Mouse (Mus musculus) CD4-positive, CD25-positive, alpha-beta regulatory T cell, adult 2 months (primary cell): ENCODE measurements around the gene Tox3.

Source experiments
- DNase-seq: peaks from one replicate; pipeline ENCODE4 v3.0.0-alpha.2; 2012; ENCODE audit warnings: low read depth, low spot score

Tox3 gene

DNA sequence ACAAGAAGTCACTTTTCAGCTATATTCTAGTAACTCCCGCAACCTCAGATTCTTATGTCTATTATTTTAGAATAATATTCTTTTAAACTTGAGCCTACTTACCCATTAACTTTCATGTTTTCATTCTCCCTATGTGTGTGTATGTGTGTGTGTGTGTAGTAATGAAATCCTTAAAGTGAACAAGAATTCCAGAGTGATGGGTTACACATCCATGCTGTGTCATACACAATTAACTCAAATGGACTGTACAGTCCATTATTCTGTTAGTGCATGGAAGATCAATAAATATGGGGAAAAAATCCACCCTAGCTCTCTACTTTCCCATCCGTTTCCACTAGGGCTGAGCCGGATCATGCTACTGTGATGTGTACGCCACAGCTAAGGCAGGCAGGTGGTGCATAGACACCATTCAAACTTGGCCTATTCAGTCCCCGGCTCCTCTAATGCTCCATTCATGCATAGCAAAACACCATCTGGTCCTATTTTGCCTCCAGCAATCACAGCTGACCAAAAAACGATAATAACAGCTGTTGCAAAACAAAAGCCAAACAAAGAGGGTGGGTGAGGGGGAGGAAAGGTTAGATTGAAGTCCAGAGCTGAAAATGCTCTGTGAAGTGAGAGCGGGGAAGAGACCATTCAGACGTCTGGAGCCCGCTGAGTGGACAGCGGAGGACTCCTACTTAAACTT is 103.5 kb downstream of the Tox3 start:
- no peak for DNase-seq

DNA sequence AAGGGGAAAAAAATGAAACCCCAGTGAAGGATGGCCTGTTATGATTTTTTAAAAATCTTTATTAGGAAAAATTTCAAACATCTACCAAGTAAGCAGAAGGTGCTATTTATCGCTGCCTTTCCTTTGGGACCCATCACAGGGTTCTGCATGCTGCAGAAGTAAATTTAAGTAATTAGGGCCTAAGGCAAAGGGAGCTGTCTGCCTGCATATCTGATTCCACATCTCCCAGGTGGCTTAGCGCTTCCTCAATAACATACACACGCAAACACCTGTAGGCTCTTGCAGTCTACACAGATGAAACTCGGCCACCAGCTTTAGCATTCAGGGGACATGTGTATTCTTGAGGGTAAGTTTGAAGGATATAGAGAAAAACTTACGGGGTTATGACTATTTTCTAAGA is 104.2 kb downstream of the Tox3 start:
- DNase-seq, result no peak

DNA sequence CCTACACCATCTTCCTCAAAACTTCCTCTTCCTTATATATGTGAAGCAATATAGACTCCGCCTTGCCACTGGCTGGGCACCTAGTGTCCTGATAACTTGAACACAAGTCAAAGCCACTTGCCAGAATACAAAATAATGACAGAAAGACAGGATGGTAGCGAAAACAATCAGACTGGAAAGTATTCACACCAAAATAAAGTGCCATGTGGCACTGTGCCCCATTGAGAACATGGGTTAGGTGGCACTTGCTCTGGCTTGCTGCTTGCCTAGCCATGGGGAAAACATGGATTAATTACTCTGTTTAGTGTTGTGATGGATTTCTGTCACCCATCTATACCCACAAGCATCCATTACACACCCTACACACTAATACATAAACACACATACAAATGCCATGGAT is 105.8 kb downstream of the Tox3 start:
- no peak for DNase-seq

DNA sequence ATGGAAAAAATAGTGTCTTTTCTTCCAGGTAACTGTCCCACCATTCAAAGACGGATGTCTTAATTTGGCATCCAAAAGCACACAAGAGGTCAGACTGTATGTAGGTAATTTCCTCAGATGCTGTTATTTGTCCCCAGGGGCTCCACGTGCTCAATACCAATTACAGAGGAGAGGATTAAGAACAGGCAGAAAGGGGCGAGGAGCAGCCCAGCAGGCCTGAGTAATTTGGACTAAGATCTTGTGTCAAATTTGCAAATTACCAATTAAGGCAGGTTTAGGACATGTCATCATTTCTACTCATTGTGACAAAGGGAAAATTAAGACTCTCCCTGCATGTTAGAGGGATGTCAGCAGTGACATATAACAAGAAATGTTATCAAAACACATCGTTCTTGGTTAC is 106.7 kb downstream of the Tox3 start:
- no peak for DNase-seq

DNA sequence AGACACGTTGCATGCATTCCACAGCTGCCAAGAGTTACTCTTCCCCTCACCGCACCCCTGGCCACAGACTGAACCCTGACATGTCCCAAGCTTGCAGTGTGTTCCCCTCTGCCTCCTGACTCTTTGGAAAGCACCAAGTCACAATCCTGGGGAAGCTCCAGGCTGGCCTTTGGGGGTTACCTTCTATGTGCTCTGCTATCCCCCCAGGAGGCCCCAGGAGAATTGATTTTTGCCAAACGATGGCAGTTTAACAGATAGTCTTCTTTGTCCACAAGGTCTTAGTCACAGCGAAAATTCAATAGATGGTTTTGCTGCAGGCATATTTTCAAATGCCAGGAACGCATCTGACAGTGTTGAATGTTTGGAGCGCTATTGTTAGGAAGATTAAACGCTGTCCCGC is 115.6 kb downstream of the Tox3 start:
- DNase-seq, result no peak

DNA sequence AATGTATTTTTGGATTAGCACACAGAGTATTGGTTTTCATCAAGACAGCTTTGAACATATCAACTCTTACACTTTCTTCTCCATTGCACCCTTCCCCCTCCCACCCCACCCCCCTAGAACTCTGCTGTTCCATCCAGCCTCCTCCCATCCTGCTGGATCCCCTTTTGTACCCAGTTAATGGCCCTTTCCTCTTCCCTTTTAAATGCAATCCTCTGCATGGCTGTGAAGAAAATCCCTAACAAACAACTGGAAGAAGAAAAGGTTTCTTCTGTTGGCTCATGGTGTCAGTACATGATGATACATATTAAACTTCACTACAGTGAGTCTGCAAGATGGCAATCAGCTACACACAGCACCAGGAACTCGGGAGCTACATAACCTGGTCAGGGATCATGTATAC is 124.0 kb downstream of the Tox3 start:
- DNase-seq, result no peak

DNA sequence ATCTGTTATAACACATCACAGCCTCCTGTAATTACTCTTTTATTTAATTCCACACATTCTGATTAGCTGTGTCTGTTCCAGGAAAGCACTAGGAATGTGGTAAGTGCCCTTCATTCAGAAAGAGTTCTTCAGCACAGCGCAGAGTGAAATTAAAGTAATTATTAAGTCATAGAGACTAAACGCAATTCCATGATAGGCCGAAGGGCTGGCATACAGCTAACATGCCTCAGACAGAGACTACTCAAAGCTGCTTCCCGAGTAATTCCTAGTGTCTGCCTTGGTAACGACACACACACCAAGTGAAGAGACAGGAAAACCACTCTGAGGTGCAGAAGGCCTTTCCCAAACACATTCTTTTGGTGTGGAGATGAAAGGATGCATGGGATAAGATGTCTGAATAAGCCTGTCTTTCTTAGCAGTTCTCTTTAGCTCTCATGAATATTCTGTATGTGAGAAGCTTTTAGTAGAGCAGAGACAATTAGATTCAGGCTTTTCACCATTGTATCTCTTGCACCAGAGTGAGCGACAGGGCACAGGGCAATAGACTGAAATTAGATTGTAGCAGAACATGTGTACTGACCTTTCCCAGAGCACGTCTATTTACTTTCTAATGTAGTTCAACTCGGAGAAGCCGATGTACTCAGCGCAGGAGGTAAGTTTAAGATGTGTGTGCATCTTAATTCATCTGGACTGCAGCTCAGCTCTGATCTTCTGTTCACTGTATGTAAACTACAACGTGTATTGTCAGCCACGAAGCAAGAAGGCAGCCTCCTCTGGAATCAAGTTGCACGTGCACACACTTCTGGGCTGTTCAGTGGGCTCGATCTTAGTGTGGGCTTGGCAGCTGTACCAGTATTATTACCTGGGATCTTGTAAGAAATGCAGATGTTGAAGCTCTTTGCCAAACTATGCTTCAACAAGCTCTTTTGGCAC is 138.8 kb downstream of the Tox3 start:
- DNase-seq, result no peak
